Mouse (Mus musculus) heart, postnatal 10 days (tissue): ENCODE results near the gene Astn2. TPM values are rescaled to one million over a fixed set of nuclear protein-coding genes. Genes with fewer than 3 reads are reported as not detected.

Experiments used
- DNase-seq, 2 experiments: peaks; one replicate each; pipeline ENCODE4 v3.0.0; 2021
- intact Hi-C: fragments of 180-260 bp; cut with DNase I; formaldehyde crosslinking; loops from one replicate; pipeline ENCODE4 v1.15.1; 2025
- total RNA-seq, 2 experiments: library from RNA; stranded (reverse); gene quantifications; 2 replicates each; pipeline ENCODE4 v1.2.3; 2021

Gene Astn2
- total RNA-seq, 2 experiments from 2014 or later: 2.5 to 3.1 TPM

DNA sequence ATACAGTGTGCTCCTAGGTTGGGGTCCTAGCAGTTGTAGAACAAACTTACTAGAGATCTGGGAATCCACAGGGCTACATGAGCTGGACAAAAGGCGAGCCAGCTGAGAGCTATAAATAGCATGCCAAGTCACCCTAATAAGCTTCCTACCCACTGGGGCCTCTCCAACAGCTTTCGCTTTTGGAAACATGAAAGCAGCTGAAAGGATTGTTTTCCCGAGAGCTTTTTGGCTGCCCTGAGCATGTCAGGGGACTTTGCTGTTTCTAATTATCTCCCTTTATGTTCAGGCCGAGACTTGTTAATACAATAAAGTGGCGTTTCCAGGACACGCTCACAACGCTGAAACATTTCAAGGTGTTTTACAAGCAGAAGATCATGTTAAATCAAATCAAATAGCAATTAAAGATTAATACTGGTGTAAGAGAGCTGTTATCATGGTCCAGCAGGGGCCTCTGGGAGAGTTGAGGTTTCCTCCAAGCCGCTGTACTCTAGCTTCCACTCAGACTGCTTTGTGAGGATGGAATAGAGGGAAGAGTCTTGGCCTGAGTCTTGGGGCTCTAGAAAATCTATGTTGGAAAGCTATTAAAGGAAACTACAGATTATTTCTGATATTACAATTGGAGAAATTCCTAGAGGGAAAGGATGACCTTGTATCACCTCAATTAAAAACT, 378.9 kb downstream of the Astn2 start:
- peak; percentile 68 to 69 for DNase-seq
- intact Hi-C loops: no loop called here

DNA sequence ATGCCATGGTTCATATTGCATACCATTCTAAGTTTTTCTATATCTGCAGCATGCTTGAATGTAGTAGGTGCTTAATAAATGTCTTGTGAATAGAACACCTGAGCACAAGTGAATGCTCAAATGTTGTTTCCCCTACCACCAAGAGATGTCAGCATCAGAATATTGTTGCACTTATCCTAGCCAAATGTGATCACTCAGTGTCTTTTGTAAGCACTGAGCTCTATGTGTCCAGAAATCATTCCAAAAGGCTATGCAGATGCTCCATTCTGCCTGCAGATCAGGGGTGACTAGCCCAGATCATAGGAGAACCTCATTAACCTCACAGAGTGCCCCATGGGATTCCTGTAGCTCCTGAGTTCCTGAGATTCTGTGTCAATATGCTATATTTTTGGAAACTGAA, 401.5 kb downstream of the Astn2 start:
- intact Hi-C loops: no loop called here
- DNase-seq: no peak

DNA sequence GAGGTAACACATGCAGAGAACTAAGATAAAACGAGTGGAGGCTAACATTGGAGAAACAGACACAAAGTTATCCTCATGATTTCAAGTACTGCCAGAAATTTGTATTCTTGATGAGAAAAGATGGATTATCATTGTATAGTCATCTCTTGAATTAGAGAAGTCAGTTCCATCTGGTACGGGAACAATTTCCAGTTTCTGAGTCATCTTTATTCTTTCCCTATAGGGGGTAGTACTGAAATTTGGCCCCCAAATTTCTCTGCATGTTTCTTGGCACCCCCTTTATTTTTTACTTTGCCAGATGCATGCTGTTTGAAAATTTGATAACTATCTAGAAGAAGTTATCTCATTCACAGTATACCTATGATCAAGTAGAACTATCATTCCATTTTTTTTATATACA, 420.8 kb downstream of the Astn2 start:
- intact Hi-C loops: no loop called here
- no peak for DNase-seq

DNA sequence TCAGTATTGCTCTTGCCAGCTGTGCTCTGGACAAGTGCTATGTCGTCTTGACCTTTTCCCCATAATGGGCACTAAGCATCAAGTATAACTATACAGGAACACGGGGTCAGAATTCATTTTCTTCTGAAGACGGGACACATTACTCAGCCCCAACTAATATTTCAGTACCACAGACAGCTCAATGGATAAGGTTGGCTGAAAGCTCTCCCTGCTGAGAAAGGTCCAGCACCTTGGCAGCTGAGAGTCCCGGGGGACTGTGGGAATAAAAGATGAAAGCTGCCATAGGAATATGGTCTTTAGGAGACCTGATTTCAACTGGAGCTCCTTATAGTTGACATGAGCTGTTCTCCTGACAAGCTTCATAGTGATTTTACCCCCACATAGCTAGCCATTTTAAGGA, 421.5 kb downstream of the Astn2 start:
- DNase-seq: peak; percentile 16 to 38
- intact Hi-C loops: no loop called here

DNA sequence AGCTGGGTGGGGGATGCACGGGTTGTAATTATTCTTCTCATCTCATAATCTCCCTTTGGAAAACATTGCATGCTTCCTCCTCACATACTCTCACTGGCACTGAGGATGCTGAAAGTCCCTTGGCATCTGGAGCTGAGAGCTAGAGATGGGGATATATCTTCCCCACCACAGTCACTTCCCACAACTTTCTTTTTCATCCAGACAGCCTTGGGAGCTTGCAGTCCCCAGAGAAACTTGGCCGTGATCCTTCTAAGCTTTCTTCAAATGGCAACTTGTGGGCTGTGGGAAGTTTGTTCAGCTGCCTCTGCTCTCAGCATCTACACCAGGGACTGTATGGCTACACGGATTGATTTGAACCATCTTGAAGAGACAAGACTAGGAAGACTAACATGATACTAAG, 428.2 kb downstream of the Astn2 start:
- intact Hi-C loops: no loop called here
- peak in 1 of 2 experiments; percentile 1 for DNase-seq

DNA sequence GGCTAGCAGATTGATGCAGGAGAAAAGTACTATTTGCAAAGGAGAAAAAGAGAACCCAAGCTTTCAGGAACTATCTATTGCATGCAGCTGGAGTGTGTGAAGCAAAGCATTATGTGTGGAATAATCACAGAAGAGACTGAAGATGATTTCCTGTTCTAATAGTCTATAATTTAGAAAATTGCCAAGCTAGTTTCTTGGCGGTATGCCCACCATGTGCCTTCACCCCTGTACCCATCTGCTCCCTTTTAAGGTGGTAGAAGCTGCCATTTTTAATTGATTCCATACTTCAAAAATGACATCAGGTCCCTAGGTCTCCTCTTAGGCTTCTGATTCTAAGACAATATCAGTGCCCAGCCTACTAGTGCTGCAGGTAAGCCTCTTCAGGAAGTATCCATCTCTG, 432.0 kb downstream of the Astn2 start:
- intact Hi-C loops: no loop called here
- DNase-seq: no peak

DNA sequence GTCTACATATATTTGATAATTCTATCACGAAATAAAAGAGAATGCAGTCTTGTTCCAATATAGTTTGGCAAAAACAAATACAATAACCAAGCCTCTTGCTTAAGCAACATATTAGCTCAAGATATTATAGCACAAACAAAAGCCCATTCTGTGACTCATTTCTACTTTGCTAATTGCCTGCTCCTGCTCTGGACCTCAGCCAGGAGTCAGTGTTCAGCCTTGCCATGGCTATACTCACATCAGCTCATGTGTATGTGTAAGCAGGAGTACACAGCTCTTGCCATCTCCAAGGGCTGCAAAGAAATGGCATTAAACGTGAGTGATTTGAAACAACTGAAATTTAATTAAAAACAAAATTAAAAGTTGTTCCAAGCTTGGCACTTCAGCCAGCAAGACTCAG, 435.1 kb downstream of the Astn2 start:
- DNase-seq: no peak
- intact Hi-C loops: no loop called here

DNA sequence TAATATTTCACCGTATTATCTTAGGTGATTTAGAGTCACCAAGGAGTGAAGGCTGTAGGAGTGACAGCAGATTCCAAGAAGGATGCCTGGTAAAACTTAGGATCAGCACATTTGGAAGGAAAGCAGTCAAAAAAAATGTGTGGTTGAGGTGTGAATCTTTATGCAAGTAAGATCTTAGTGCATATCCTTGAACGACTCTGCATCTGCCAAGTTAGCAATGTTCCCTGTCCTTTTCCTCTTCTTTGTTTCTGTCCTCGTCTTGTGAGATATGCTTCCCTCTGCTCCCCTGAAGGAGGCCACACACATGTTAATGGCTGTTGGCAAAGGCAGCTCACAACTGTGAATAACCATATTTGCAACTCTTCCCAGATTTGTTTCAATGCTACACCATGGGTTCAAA, 439.8 kb downstream of the Astn2 start:
- no peak for DNase-seq
- intact Hi-C loops: no loop called here

DNA sequence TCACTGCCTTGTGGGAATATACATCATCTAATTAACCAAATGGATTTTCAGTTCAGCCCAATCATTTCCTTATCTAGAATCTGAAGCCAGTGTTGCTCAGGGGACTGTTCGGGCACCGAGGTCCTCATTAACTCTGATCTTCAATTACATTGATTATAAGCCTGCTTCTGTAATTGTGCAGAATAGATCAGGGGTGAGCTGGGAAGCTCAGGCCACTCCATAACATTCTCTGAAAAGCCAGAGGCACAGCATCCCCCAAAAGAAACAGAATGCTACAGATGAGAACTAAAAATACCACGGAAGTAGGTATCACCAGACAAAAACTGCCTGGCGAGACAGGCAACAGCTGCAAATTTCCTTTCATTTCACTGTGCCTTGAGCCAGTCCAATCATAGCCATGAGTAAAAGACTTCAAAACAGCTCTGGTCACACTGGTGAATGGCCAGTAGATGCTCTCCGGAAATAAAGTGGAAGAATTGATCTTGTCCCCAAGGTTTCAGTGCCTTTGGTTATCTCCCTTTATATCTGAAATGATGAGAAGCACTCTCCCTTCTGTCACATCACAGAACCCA, 445.1 kb downstream of the Astn2 start:
- intact Hi-C loops: no loop called here
- DNase-seq: no peak

DNA sequence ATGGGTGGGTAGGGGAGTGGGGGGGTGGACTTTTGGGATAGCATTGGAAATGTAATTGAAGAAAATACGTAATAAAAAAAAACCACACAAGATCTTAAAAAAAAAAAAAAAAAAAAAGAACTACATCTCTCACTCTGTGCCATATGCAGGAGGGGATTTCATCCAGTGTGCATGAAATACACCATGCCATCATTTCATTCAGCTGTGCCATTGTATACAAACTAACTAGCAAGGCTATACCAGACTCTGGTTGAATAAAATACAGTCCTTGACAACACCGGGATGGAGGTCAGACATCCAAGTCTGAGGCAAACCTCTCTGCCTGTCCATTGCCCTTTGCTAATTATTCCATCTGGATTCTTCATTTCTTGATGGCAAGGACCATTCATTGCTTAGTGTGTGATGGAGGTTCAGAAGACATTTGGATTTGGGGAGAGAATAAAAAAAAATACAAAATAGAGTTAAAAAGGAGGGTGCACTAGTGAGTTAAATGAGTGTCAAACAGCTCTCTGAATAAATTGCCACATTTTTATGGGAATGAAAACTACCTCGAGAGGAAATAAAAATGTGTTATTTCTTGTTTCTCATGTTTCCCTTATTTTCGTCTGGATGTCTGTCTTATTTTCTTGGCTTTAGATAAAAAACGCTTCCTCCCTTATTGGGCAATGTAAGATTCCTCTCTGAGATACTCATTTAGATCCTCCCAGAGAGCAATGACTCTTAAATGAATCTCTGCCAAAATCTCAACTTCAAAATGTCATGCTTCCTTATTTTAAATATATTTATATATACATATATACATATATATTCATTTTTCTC, 445.8 kb downstream of the Astn2 start:
- intact Hi-C loops: no loop called here
- no peak for DNase-seq

DNA sequence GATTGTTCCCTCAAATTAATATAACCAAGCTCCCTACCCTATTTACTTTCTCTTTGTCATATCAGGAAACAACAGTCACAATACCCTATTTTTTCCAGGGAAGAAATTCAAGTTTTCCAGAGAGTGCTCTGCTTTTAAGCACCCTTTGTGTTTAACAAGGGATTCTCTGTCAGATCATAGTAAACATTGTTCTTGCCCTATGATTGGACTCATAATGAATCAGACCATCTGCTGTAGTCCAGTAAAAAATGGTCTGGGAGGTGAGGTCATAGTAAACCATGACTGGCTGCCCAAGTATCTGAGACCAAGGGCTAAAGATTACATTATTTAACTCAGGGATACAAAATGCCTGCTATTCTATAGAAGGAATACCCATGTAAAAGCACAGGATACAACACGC, 452.5 kb downstream of the Astn2 start:
- no peak for DNase-seq

DNA sequence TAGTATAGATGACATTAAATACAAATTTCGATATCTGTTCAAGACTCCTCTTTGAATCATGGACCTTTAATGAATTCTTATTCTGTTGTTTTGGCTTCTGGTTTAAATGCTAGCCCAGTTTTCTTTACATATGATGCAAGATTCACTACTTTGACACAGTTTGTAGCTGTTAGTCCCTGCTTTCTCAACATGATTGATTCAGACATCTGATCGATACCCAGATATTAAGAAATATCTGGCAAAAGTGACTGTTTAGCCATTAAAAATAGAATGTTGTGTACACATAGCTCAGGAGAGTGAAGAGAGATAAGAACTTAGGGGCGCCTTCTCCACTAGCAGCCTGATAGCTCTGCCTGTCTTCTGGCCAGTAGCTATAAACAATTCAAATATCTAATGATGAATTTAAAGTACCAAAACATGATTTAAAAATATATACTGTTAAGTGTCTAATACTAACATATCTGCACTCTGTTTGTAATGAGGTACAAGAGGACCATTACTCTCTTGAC, 457.2 kb downstream of the Astn2 start:
- no peak for DNase-seq
- intact Hi-C loops: no loop called here

More for the DNA sequence above, 452.5 kb downstream of the Astn2 start:
- intact Hi-C loops: no loop called here

DNA sequence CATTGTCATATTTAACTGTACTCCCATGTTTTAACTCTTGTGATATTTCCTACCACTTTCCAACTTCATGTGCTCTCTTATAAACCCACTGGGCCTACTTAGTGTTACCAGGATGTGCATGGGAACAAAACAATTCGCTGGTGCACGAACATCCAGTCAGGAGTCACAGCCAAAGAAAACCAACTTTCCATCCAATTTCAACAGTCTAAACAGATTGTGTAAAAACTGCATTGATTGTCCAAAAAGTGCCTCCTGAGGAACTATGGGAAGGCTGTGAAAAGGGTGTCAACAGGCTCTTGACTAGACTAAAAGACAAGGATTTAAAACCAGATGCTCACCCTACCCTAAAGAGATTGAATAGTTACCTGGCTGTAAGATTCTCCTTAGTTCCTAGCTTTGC, 458.4 kb downstream of the Astn2 start:
- DNase-seq: no peak
- intact Hi-C loops: no loop called here

DNA sequence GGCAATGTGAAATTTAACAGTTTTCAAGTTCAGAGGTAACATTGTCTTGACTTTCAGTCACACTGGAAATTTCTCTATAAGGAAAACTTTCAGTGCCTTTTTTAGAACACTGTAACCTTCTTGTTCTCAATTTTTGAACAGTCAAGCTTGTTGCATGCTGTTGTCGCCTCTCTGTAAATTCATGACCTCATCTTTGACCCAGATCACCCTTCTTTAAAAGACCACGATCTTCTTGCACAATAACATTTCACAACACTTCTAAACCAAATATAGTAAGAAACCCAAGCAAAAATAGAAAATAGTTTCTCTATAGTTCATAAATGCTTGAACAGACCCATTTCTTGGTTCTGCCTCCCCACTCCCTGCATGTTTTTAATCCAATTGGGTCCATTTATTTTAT, 473.5 kb downstream of the Astn2 start:
- intact Hi-C loops: no loop called here
- no peak for DNase-seq

DNA sequence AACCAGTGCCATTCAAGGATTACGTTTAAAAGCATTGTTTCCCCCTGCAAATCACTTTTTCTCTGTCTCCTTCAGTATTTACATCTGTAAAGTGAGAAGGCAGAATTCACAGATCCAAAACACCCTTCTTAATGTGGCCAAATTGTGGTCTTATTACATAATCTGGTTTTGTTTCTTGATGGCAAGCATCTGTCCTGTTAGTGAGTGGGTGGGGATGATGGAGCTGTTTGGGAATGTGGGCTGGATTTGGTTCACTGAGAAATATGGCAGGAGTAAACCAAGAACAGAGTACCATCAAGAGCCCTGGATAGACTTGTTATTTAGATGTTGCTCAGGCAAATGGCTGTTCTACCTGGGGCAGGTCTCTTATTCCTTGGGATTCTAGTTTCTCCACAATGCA, 484.1 kb downstream of the Astn2 start:
- peak; percentile 14 to 18 for DNase-seq
- intact Hi-C loops: no loop called here

DNA sequence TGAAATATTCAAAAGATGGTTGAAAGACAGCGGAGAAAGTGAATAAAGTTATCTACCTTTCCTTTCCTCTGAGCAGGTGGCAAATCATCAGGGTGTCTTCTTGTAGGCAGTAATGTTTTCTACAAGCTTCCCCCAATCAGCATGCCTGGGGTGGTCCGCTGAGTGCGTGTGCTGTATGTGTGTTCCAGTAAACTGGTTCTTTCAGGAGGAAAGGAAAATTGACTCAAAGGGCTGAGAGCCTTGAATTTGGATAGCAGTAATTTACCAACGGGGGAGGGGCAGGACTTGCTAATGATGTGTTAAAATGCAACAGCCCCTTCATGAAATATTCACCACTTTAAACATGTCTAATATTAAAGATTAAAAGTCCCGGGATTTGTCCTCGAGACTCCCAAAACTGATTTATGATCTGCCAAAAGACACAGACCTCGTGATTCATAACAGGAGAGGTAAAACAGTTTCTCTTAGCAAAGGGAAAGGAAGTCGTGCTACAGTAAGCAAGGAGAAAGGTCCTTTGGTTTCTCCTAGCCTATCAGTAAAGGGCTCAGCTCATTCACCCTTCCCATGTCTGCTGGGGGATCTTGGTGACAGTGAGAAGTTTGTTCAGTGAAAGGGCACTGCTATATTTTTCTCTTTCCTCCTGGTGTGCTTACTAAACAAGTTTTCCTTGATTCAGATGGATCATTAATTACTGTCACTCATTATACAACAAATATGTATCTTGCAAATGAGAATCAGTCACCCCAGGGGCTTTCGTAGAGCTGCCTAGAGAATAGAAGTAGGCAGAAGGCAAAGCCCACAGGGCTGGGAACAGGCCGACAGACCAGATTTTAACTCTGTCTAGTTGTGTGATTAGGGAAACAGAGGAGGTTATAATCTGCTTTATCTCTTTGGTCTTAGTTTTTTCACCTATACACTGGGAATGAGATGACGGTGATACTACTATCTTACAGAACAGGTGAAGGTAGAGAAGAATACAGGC, 488.1 kb downstream of the Astn2 start:
- DNase-seq: no peak

DNA sequence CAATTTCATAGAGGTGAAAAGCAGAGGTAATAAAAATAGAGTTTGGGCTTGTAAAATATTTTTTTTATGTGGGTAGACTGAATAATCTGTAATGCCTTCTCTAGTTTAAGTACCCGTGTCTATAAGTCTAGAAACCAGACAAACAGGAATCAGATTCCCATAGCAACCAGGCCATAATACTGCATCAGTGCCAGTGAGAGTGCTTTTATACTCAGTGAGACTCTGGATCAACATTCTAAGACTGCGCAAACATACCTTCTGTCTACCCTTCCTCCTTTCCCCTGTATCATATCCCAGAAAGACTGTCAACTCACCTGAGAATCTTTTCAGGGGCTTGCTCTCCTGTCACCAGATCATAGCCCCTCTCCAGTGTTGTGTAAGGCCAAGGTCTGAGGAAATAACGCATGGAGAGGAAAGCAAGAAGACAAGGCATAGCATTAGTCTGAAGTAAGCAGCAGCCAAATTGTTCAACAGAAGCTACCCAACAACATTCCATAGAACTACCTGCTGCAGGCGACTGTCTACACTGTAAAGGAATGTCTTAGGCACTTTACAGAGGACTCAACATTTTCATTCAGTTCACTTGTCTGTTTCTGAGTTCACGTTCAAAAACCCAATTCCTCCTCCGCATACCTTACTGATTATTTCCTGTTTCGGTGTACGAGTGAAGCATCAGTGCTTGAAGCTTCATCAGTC, 492.0 kb downstream of the Astn2 start:
- DNase-seq: no peak
- intact Hi-C loops: no loop called here

More for the DNA sequence above, 488.1 kb downstream of the Astn2 start:
- intact Hi-C loops: no loop called here

DNA sequence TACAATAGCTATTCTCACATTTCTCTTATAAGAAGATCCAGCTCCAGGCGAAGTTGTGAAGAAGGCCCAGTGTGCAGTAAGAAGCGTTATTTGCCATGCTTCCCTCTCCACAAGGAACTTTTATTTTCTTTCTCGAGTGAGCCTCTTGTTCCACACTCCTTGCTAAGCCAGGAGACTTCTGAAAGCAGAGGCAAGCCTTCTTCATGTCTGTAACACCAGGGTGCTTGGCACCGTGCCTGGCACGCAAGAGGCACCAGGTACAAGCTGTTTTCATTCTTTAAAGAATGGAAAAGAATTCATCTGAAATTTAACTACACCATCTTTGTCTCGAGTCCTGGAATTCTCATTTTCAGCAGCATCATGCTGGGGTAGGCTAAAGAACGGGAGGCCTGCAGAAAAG, 496.8 kb downstream of the Astn2 start:
- DNase-seq: no peak
- intact Hi-C loops: no loop called here

DNA sequence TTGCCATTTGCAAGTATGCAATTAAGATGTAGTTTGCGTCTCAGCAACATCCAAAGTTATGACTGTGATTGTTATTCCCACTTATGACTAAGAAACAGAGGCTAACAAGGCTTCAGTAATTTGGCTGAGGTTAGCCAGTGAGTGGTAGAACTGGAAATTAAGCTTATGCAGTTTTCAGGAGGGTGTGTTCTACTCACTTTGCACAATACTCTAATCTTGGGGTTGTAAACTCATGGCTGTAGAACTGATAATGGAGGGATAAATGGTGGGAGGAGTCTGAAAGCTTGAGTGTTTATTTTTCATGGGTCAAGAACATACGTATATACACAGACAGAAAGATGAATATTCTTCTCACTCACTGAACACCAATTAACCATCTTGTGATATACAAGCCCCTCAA, 499.4 kb downstream of the Astn2 start:
- DNase-seq: no peak
- intact Hi-C loops: no loop called here
